Mouse (Mus musculus) erythroblast, embryonic 14.5 days (primary cell): ENCODE results near the gene Gk5.

Experiments used
- GATA1 ChIP-seq: IDR thresholded peaks from 2 replicates; pipeline ENCODE4 v1.6.1; 2012; ENCODE audit warnings: low read length, inconsistent platforms, mixed read lengths
- TAL1 ChIP-seq: IDR thresholded peaks from 3 replicates; pipeline ENCODE4 v1.6.1; 2012; ENCODE audit warnings: low read length, inconsistent platforms, mixed read lengths

DNA sequence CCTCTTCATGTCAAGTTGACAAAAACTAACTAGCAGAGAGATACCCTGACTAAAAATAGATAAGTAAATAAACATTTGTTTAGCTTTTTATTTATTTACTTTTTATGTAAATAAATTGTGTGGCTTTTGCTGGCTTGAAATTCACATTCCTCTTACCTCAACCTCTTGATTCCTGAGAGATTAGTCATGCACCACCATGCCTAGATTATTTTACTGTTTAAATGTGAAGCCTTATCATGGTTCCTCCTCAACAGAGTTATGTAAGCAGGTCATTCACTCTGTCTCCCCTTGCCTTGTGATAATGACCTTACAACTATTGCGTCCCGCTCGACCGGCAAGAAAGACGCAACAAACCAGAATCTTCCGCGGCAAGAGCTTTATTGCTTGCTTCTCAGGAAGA, 44.3 kb downstream of the Gk5 start:
- no peak for TF ChIP-seq TAL1
- TF ChIP-seq GATA1: no peak
